Mouse (Mus musculus) c-Kit-positive CD71-positive TER-119-negative erythroid progenitor cells, embryonic 14.5 days (primary cell): ENCODE measurements around the gene Gm21976.

ENCODE experiments used
- DNase-seq: peaks from one replicate; pipeline ENCODE4 v3.0.0-alpha.2; 2013; ENCODE audit warnings: low read depth

Gm21976 gene

GRCm38 (mm10) chr13:98298833-98299758 is 19.4 kb downstream of the Gm21976 start:
- DNase-seq, result peak; percentile 78

DNA sequence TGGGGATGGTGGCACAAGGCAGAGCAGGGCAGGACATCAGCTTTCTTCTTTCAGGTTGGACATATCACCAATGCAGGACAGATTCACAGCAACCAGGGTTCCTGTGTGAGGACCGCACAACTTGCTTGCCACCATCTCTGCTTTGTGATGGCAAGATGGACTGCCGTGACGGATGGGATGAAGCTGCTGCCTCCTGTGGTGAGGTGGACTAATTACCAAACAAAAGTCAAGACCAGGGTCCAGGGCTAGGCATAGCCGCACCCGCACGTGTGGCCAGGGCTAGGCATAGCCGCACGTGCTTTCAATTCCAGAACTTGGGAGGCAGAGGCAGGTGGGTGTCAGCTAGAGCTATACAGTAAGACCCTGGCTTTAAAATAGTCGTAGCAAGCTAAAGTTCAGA is 25.6 kb downstream of the Gm21976 start:
- no peak for DNase-seq

GRCm38 (mm10) chr13:98306393-98306792 is 26.7 kb downstream of the Gm21976 start:
- no peak for DNase-seq

DNA sequence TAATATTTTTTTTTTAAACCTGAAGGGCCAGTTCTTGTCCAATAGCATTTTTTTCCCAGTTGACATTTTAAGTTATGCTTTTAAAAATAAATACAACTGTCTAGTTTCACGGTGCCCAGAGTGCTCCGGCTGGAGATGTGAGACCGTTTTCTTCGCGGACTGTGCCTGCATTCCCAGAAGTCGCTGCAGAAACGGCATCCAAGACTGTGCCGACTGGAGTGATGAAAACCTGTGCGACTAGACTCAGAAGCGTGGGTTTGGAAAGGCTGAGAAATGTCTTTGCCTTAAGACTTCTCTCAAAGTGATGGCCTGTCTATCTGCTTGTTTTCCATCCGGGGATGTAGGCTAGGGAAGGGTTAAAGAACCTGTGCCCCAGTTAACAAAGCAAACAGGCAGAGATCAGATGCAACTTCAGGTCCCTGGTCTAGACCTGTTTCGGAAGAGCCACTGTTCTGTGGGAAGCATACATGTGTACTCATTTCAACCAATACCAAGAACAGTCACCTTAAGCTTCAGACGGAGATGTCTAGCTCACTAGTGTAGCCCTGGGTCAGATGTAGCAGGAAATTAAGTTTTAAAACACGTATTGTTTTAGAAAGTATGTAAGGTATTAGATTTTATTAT is 27.3 kb downstream of the Gm21976 start:
- no peak for DNase-seq

DNA sequence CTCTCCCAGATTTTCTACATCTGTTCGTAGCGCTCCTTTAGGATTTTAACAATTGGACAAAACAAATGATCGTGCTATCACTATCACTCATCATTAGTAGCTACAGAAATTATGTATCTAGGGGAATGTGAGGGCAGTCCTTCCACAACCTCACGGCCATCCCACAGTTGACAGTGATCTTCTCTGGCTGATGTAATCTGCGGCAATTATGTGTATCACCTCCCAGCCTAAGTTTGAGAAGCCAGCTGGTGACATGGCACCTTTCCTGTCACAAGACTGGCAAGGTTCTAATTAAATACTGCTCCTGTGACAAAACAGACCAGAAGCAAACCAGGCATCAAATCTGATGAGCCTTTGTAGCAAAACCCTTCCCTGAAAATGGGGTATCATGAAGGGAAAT is 28.3 kb downstream of the Gm21976 start:
- no peak for DNase-seq

- DNase-seq, result no peak
Observed at GRCm38 (mm10) chr13:98308724-98309123, 29.0 kb downstream of the Gm21976 start.

DNA sequence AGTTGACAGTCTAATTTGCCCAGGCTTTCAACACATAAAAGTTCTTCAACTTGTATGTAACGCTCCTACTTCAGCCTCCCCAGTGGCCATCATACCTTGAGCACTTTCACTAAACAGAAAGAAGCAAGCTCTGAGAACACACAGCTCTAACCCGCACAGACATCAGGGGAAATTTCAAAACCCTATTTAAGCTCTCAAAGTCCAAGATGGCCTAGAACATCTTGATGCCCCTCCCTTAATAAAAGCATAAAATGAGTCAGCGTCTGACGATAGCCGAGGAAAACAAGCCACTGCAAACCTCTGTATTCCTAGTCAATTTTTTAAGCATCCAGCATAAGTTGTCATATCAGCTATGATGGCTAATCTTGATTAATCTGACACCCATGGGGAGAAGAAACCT is 31.9 kb downstream of the Gm21976 start:
- DNase-seq, result no peak

DNA sequence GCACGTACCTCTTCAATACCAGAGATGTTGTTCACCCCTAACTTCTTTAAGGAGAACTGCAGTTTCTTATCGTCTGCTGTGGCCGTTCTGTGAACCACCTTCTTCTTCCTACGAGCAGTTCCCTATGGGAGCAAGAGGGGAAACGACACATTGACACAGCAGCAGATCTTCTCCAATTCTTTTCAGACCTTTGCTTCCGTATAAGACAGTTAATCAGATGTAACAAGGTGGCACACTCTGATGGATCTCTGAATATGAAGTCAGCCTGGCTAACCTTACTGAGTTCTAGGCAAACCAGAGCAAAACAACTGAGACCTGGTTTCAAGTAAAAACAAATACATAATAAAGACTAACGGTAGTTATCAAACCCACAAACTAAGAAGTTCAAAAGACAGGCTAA is 33.9 kb downstream of the Gm21976 start:
- no peak for DNase-seq

GRCm38 (mm10) chr13:98315124-98315523 is 35.4 kb downstream of the Gm21976 start:
- DNase-seq, result no peak

DNA sequence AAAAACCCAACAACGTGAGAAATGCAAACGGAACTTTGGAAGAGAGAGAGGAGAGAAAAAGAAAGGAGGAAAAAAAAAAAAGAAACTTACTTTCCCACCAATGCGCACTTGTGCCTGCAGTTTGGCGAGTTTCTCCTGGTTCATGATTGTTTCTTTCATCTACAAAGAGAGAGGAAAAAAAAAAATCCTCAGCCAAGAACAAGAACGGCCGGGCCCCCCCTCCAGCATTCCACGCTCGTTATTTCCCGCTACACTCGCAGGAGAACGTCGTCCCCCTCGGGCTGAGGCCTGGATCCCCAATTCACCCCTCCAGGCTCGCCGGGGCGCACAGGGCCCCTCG is 36.4 kb downstream of the Gm21976 start:
- no peak for DNase-seq

DNA sequence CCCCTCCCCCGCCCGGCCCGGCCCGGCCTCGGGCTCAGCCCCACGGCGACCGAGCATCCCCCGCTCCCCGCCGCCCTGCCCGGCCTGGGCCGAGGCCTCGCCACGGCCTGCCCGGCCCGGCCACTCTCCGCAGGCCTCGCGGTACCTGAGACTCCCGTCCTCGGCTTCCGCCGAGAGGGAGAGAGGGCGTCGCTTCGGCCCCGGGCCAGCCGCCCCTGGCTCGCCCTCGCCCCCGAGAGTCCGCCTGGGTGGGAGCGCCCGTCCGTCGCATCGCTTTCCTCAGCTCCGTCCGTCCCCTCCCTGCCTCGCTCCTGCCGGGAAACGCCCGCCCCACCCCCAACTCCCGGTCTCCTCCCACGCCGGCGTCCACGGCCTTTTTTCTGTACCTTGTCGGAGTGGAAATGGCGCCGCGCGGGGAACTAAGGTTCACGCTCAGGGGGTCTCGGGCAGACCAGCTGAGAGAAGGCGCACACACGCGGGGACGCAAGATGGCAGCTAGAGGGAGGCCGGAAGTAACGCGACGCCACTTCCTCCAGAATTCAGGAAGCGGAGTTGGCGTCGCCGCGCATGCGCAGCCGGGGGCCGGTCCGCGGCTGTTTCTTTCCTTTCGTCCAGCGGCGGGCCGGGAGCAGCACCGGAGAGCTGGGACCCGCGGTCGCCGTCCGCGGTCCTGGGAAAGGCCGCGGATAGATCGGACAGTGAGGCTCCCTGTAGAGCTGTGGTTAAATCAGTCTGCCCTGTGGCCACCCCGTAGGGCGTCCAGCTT is 37.0 kb downstream of the Gm21976 start, which contains the start of gene Btf3:
Btf3 (minus strand) TSS at position 527 of the 766 bp plus-strand sequence.
- peak; percentile 87 for DNase-seq

DNA sequence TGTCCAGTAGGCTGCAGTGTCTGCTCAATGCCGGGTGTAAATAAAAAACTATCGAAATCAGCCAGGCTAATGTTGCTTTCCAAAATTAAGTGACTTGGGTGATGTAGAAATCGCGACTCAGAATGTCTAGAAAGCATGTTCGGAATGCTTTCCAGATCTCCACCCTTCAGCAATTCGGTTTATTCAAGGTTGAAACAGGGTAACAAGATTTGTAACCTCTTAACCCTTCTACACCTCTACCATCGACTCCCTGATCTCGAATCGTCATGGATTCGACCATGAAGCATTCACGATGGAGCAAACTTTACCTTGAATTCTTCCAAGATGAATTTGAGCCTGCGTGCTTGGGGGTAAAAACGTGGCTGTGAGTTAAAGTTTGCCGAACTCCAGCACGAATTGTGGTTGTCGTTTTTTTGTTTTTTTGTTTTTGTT is 37.6 kb downstream of the Gm21976 start:
- DNase-seq, result no peak

- DNase-seq, result no peak
Observed at GRCm38 (mm10) chr13:98317911-98318310, 38.2 kb downstream of the Gm21976 start.

GRCm38 (mm10) chr13:98325034-98325433 is 45.3 kb downstream of the Gm21976 start:
- no peak for DNase-seq

- DNase-seq, result no peak
Observed at GRCm38 (mm10) chr13:98332106-98332505, 52.4 kb downstream of the Gm21976 start.

- DNase-seq, result no peak
Observed at GRCm38 (mm10) chr13:98336205-98336604, 56.5 kb downstream of the Gm21976 start.

- no peak for DNase-seq
Observed at GRCm38 (mm10) chr13:98340506-98340905, 60.8 kb downstream of the Gm21976 start.

DNA sequence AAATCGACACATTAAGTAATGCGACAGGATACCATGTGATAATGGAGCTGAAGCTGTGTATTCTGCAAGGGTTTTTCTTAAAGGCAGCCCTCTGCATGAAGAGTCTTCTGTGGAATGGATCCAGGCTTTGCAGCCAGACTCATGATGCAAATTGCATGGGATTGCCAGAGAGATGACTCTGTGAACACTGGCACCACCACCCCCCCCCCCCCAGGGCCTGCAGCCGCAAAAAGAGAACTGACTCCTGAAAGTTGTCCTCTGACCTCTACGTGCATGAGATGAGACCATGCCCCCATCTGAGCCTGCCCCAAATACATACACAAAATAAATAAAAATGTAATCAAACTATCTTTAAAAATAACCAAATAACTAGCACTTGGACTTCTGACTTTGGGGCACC is 69.8 kb downstream of the Gm21976 start:
- no peak for DNase-seq

GRCm38 (mm10) chr13:98351527-98351926 is 71.8 kb downstream of the Gm21976 start:
- no peak for DNase-seq

DNA sequence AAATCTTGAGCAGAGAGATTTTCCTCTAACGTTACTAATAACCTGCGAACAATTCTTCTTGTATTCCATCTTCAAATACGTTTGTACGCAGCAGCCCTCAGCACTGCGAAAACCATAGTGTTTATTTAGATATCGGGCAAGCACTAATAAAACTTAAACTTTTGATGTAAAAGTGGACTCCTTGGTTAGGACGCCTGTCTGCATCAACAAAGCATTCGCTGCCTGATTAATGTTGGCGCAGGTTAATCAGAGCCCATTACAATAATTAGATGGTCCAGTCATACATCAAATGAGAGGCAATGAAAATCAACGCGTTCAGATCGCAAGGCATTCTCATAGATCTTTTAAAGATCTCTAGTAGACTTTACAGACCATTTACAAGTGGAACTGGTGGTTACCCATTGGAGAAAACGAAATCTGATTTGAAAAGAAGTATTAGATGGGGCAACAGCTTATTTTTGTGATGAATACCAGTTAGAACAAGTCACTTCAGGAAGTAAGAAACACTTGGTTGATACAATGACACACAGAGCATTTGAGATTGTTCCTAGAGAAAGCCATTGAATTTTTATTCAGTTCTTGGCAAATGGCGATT is 72.8 kb downstream of the Gm21976 start:
- DNase-seq, result no peak

GRCm38 (mm10) chr13:98353709-98354089 is 74.0 kb downstream of the Gm21976 start:
- DNase-seq, result no peak

DNA sequence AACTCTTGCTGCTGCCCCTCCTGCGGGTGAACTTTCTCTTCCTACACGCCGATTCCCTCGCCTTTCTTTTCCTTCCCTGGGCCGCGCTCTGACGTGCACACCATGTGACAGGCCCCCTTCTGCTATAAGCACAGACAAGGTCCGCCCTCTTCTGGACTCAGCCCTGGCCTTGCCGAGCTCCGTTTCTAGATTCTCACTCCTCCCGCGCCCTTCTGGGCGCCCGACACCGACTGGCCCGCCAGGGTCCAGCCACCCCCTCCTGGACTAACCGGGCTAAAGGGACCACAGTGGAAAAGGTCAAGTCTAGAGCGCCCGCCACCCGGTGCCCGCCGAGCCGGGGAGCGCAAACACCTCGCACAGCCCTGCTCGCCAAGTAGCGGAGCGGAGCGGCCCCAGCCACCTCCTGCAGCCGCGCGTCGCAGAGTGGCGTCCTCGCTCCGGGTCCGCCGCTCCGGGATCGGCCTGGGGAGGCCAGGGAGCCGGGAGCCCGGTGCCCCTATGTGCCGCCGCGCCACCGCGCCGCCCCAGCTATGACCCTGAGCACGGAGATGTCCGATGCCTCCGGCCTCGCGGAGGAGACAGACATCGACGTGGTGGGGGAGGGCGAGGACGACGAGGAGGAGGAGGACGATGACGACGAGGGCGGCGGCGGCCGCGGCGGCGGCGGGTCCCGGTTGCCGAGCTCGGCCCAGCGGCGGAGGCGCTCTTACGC is 74.6 kb downstream of the Gm21976 start, which contains the start of gene Foxd1:
Foxd1 (plus strand) TSS at position 153 of the 712 bp plus-strand sequence.
- DNase-seq, result no peak
